Mouse (Mus musculus) forebrain, embryonic 11.5 days (tissue): ENCODE measurements around the gene 2010300C02Rik. TPM values are rescaled to one million over a fixed set of nuclear protein-coding genes. Genes with fewer than 3 reads are reported as not detected.

Experiments used
- ATAC-seq: fragments of 200-750 bp; cut with Nextera tagmentation; replicated peaks from 2 replicates; pipeline ENCODE4 v1.8.0; 2017; ENCODE audit warnings: moderate TSS enrichment; ENCODE audit not compliant: low FRiP score
- DNase-seq: peaks from one replicate; pipeline ENCODE4 v3.0.0-alpha.2; 2017; ENCODE audit warnings: low spot score
- H3K27ac ChIP-seq: fragments of 300-500 bp; sonication (generic); 2 replicates; pipeline ENCODE4 v1.5.1; 2014; ENCODE audit warnings: low read depth, low read length
- H3K27me3 ChIP-seq: fragments of 300-500 bp; sonication (generic); 2 replicates; pipeline ENCODE4 v1.6.1; 2014; ENCODE audit warnings: mild to moderate bottlenecking, low read length, mixed read lengths; ENCODE audit not compliant: control insufficient read depth, insufficient read depth
- H3K36me3 ChIP-seq: fragments of 300-500 bp; sonication (generic); 2 replicates; pipeline ENCODE4 v1.6.1; 2014; ENCODE audit warnings: mild to moderate bottlenecking, low read length, moderate library complexity, mixed read lengths; ENCODE audit not compliant: control insufficient read depth, insufficient read depth
- H3K4me1 ChIP-seq: fragments of 300-500 bp; sonication (generic); replicated peaks from 2 replicates; pipeline ENCODE4 v1.6.1; 2014; ENCODE audit warnings: low read length, mixed read lengths; ENCODE audit not compliant: control insufficient read depth, insufficient read depth
- H3K4me2 ChIP-seq: fragments of 300-500 bp; sonication (generic); 2 replicates; pipeline ENCODE4 v1.6.1; 2014; ENCODE audit warnings: low read depth, mild to moderate bottlenecking, low read length, moderate library complexity, mixed read lengths; ENCODE audit not compliant: severe bottlenecking
- H3K4me3 ChIP-seq: fragments of 300-500 bp; sonication (generic); 2 replicates; pipeline ENCODE4 v1.5.1; 2014; ENCODE audit warnings: low read depth, low read length
- H3K9ac ChIP-seq: fragments of 300-500 bp; sonication (generic); 2 replicates; pipeline ENCODE4 v1.6.1; 2014; ENCODE audit warnings: low read length
- H3K9me3 ChIP-seq: fragments of 300-500 bp; sonication (generic); 2 replicates; pipeline ENCODE4 v1.6.1; 2016; ENCODE audit warnings: low read length, mixed read lengths; ENCODE audit not compliant: control insufficient read depth
- WGBS: fragments of 180-500 bp; shearing (Covaris S2); extraction: QIAGEN DNeasy Blood & Tissue Kit; methylation state at CpG from one replicate; pipeline ENCODE4 v1.1.7; 2014; 5-methylcytosine and 5-hydroxymethylcytosine counted together
- polyA plus RNA-seq: library from polyadenylated mRNA; unstranded; fragments of >200 nt; fragmentation: Nextera tagmentation; extraction: Ambion mirVana; gene quantifications from 2 replicates; pipeline ENCODE4 v1.2.1, GENCODE M21; 2014

Gene 2010300C02Rik
- polyA plus RNA-seq, 1 experiment from 2014 or later: 0.86 TPM

- Histone ChIP-seq H3K9ac (no peak overlapping the region), H3K4me3 (no peak overlapping the region), H3K27me3 (no peaks in the 10 kb centered on the region), H3K4me1 (no peaks in the 10 kb centered on the region), H3K4me2 (no peak overlapping the region), H3K9me3 (no peaks in the 10 kb centered on the region), H3K27ac (no peak overlapping the region), H3K36me3 (no peaks in the 10 kb centered on the region)
- ATAC-seq (no peak), DNase-seq (no peak)
- 87% methylated on average over 11 of the region's 11 CpGs for WGBS
Observed at GRCm38 (mm10) chr1:37641361-37641760, 78.5 kb downstream of the 2010300C02Rik start.

- Histone ChIP-seq H3K9ac (no peak overlapping the region), H3K36me3 (no peaks in the 10 kb centered on the region), H3K4me2 (no peak overlapping the region), H3K9me3 (no peaks in the 10 kb centered on the region), H3K4me3 (no peak overlapping the region), H3K27me3 (no peaks in the 10 kb centered on the region), H3K4me1 (no peaks in the 10 kb centered on the region), H3K27ac (no peak overlapping the region)
- peak; percentile 74 for DNase-seq
- 0 out of 2 replicates have a peak, but pooled peaks have one; percentile 33 for ATAC-seq
- 21% methylated on average over 10 of the region's 10 CpGs for WGBS
Observed at GRCm38 (mm10) chr1:37639101-37639500, 80.8 kb downstream of the 2010300C02Rik start.

- Histone ChIP-seq H3K9ac (no peak overlapping the region), H3K4me2 (no peak overlapping the region), H3K9me3 (no peaks in the 10 kb centered on the region), H3K27me3 (no peaks in the 10 kb centered on the region), H3K4me1 (no peaks in the 10 kb centered on the region), H3K4me3 (no peak overlapping the region), H3K27ac (no peak overlapping the region), H3K36me3 (no peaks in the 10 kb centered on the region)
- ATAC-seq: no peak
- DNase-seq: peak; percentile 18
- 87% methylated on average over 9 of the region's 9 CpGs for WGBS
Observed at GRCm38 (mm10) chr1:37638560-37638959, 81.3 kb downstream of the 2010300C02Rik start.

- no peak overlapping the region for H3K27ac ChIP-seq
- H3K9me3 ChIP-seq: no peaks in the 10 kb centered on the region
- peak; percentile 45 for DNase-seq
- no peak overlapping the region for H3K9ac ChIP-seq
- no peak overlapping the region for H3K4me2 ChIP-seq
- H3K4me3 ChIP-seq: no peak overlapping the region
- H3K27me3 ChIP-seq: no peaks in the 10 kb centered on the region
- H3K4me1 ChIP-seq: no peaks in the 10 kb centered on the region
- 79% methylated on average over 11 of the region's 11 CpGs for WGBS
- H3K36me3 ChIP-seq: no peaks in the 10 kb centered on the region
- ATAC-seq: no peak
Observed at GRCm38 (mm10) chr1:37637571-37637970, 82.3 kb downstream of the 2010300C02Rik start.

- Histone ChIP-seq H3K4me1 (no peaks in the 10 kb centered on the region), H3K27ac (no peak overlapping the region), H3K4me2 (no peak overlapping the region), H3K9me3 (no peaks in the 10 kb centered on the region), H3K4me3 (no peak overlapping the region), H3K27me3 (no peaks in the 10 kb centered on the region), H3K36me3 (no peaks in the 10 kb centered on the region), H3K9ac (no peak overlapping the region)
- peak; percentile 18 for DNase-seq
- 87% methylated on average over 5 of the region's 5 CpGs for WGBS
- no peak for ATAC-seq
Observed at GRCm38 (mm10) chr1:37636824-37637223, 83.1 kb downstream of the 2010300C02Rik start.

DNA sequence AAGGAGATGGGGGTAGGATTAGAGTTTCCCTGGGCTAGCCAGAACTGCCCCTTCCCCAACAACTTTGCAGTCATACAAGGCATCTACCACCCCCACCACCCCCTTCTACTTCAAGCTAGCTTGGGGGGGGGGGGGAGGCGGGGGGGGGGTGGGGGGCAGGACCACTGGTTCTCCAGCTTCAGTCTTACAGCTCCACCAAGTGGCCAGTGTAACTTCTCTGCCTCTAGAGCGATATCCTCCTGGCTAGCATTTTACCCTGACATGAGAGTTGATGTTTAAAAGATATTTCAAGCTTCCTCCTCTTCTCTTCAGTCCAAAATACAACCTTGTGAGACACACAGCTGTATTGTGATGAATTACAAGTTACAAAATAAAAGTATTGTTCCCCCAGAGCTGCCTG, 83.7 kb downstream of the 2010300C02Rik start:
- no peaks in the 10 kb centered on the region for H3K36me3 ChIP-seq
- no peaks in the 10 kb centered on the region for H3K27me3 ChIP-seq
- no peak overlapping the region for H3K4me2 ChIP-seq
- H3K9me3 ChIP-seq: no peaks in the 10 kb centered on the region
- H3K4me1 ChIP-seq: no peaks in the 10 kb centered on the region
- no peak overlapping the region for H3K4me3 ChIP-seq
- H3K27ac ChIP-seq: no peak overlapping the region
- ATAC-seq (no peak), DNase-seq (peak; percentile 39)
- 89% methylated on average over 1 of the region's 2 CpGs for WGBS
- no peak overlapping the region for H3K9ac ChIP-seq

DNA sequence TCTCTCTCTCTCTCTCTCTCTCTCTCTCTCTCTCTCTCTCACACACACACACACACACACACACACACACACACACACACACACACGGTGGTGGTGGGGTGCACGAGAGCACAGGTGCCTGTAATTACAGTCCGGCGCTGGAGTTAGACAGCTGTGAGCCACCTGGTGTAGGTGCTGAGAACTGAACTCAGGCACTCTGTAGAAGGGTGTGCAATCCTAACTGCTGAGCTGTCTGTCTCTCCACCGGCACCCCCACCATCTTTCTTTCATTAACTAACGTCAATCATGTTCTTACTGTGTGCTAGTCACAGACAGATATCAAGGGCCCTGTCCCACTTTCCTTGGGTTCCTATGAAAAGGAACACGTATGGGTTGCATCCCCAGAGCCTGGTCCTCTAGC, 84.2 kb downstream of the 2010300C02Rik start:
- no peak for ATAC-seq
- no peaks in the 10 kb centered on the region for H3K36me3 ChIP-seq
- no peak overlapping the region for H3K4me2 ChIP-seq
- no peak overlapping the region for H3K9ac ChIP-seq
- no peaks in the 10 kb centered on the region for H3K27me3 ChIP-seq
- H3K9me3 ChIP-seq: no peaks in the 10 kb centered on the region
- H3K27ac ChIP-seq: no peak overlapping the region
- no peaks in the 10 kb centered on the region for H3K4me1 ChIP-seq
- WGBS: 77% methylated on average over 7 of the region's 7 CpGs
- no peak overlapping the region for H3K4me3 ChIP-seq
- DNase-seq: peak; percentile 23

DNA sequence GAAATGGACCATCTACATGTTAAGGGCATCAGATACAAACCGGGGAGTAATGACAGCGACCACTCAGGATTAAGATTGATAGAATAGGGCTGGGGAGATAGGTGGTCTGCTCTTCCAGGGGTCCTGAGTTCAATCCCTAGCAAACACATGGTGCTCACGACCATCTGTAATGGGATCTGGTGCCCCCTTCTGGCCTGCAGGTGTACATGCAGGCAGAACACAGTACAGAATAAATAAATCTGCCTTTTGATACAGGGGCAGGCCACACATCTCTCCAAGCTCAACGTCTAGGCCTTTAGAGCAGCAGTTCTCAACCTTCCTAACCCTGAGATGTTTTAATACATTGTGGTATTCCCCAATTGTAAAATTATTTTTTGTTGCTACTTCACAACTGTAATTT, 85.2 kb downstream of the 2010300C02Rik start:
- Histone ChIP-seq H3K9me3 (no peaks in the 10 kb centered on the region), H3K4me2 (no peak overlapping the region), H3K27ac (no peak overlapping the region), H3K4me1 (no peaks in the 10 kb centered on the region), H3K4me3 (no peak overlapping the region), H3K27me3 (no peaks in the 10 kb centered on the region), H3K9ac (no peak overlapping the region), H3K36me3 (no peaks in the 10 kb centered on the region)
- WGBS: 30% methylated on average over 4 of the region's 4 CpGs
- DNase-seq: peak; percentile 75
- ATAC-seq: no peak

DNA sequence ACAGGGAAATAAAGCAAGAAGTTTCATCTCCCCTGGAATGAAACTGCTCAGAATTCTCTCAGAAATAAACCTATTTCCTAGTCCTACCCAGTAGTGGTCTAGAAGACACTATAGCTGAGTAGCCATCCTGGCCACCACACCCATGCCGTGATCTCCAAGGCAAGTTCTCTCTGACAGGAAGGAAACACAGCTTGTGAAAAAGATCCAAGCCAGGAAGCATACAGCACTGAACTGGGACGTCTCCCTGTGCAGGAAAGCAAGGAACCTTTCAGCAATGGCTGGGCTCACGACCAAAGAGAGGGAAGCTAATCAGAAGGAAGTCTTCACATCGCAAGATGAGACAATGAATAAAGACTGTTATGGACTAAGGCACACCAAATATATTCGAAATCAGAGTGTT, 86.4 kb downstream of the 2010300C02Rik start:
- Histone ChIP-seq H3K27me3 (no peaks in the 10 kb centered on the region), H3K4me3 (no peak overlapping the region), H3K9me3 (no peaks in the 10 kb centered on the region), H3K4me2 (no peak overlapping the region), H3K9ac (no peak overlapping the region), H3K36me3 (no peaks in the 10 kb centered on the region), H3K27ac (no peak overlapping the region), H3K4me1 (no peaks in the 10 kb centered on the region)
- peak; percentile 10 for DNase-seq
- 76% methylated on average over 5 of the region's 5 CpGs for WGBS
- no peak for ATAC-seq
